Mouse (Mus musculus) cerebellum, postnatal 10 days (tissue): ENCODE measurements at regions not wholly inside any gene's neighbourhood (a gene's known extent, or its start where the extent isn't known, plus 50 kb on each side); places are given as distances from the start of the nearest gene placed in this dataset.
A peak's percentile ranks its signal among the peaks of the same experiment; 100 is the strongest.

Experiments used
- DNase-seq, 2 experiments: peaks; one replicate each; pipeline ENCODE4 v3.0.0; 2021; ENCODE audit warnings: mixed read lengths in 2 of 2

DNA sequence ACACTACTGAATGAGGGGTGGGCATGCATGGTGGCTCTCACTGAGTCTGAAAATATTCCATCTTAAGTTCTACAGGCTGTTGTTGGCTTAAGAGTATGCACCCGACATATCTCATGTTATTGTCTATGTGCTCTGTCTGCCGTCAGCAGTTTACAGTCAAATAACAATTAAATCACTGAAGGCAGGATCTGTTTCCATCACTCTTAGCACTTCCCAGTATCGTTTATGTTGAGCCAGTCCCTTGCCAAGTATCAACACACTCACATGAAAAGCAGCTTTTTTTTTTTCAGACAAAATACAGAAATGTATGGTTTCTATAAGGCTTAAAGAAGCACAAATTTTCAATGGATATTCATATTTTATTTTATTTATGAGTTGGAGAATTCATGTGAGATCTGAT lies 485.9 kb upstream of the Gm9747 start:
- no peak for DNase-seq

DNA sequence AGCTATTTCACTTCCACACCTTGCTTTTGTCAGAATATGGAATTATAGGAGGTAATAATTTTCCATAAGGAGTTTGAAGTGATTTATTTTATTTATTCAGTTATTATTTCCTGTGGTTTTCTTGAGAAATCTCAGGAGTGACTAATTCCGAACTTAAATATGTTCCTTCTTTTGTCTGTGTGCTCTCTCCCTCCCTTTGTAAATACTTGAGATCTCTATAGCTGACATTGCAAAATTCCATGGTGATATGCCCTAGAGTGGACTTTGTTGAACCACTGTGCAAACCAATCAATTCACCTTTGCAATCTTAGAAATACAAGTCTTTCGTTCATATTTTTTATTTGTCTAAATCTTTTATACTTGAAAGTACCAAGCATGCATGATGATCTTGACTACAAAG lies 478.8 kb upstream of the Gm9747 start:
- no peak for DNase-seq

DNA sequence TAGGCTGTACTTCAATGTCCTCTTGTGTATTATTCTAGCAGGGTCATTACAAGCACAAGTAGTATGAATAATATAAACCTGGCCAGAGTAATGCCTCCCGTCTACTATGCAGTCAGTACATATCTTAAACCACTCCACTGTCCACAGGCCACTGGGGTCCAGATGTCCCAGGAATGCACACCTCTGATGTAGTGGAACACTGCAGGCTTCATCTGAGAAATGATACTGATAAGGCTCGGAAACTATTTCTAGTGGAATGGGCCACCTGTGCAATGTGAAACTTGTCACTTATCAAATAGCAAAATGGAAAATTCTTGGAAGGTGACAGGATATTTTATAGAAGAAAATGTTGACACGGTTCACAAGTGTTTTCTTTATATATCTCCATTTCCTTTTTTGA lies 477.6 kb upstream of the Gm9747 start:
- no peak for DNase-seq

DNA sequence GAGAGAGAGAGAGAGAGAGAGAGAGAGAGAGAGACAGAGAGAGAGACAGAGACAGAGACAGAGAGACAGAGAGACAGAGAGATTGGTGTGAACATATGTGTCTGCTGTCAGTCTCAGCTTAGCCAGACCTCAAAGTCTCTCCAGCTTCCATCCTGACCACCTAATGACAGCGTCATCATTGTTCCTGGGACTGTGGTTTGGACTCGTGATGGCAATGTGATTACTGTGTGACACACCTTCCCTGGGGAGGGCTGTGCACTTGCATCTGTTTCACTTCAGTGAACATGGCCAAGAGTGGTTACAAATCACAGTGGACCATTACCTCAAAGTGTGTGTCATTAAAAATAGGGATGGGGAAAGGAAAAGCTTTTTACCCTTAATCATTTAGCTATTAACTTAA lies 477.2 kb upstream of the Gm9747 start:
- no peak for DNase-seq

DNA sequence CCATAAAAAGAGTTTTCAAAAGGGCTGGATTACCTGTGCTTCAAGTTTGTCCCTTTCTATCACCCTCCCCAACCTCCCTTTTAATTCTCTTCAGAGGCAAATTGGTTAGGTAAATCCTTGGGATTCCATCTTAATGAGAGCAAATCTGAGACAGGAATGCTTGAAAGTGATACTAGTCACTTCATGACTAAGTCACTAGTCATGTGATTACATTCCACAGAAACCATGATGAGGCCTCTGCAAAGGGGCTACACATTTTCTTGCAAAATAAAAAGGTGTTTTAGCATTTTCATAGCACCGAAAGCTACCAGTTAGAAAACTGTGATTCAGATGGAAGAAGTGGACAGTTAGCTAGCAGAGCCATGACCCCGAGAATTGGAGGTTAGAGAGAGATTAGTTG lies 473.0 kb upstream of the Gm9747 start:
- no peak for DNase-seq

DNA sequence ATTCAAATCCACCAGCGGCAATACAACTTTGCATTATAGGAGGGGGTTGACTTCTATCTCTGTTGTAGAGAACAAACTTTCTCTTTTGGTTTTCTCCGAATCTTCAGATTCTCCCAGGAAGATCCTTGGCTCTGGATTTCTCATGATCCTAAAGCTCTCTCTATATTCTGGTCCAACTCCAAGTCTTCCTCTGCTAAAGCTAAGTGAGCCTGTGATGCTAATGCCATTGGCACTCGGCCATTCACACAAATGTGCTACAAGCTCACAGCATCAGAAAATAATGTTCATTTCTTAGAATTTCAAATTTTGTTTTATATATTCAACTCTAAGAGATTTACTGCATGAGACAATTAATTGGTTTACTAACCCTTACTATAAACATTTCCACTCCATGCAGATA lies 461.2 kb upstream of the Gm9747 start:
- peak; percentile 28 to 48 for DNase-seq

DNA sequence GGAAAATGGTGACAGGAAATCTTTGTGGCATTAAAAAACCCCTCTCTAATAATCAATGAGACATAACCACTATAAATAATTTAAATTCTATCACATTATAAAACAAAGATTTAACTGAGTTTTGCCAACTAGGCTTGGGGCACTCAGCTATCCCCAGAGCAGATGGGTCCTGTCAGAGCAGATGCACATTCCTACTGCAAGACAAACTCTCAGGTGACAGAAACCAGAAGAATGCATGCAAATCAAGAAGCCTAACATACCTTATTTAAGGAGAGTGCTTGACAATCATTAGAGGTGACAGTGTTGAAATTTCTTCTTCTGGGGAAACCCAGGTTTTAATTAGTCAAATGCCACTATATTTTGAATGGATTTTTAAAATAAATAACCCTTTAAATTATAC lies 452.3 kb upstream of the Gm9747 start:
- DNase-seq: peak in 1 of 2 experiments; percentile 7

DNA sequence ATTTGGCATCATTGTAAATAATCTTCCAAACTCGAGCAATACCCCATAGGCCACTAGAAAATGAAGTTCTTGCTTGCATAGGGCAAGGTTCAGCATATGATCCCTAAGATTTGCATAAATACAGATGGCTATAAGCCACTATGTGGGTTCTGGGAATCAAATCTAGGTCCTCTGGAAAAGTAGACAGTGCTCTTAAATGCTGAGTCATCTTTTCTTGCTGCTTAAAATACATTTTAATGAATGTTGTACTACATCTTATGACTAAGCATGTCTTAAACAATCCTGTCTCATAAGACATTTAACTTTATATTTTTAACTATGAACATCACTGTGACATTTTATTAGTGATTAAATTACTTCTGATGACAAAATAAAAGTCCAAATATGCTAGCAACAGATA lies 448.6 kb upstream of the Gm9747 start:
- DNase-seq: no peak

DNA sequence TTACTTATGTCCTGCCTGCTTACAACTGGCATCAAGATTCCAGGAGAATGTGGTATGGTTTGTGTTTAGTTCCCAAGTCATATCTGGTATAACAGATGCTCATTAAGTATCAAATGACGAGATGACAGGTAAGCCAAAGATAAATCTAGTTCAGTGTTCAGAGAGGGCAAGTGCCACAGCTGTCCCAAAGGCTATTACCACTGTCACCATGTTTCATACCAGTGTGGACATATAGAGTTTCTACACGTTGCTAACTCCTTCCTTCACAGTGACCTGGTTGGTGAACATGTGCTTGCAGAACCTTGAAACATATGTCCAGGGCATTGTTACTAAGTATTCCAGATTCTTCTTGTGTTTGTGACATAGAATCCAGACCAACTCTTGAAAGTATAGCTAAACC lies 438.1 kb upstream of the Gm9747 start:
- no peak for DNase-seq

DNA sequence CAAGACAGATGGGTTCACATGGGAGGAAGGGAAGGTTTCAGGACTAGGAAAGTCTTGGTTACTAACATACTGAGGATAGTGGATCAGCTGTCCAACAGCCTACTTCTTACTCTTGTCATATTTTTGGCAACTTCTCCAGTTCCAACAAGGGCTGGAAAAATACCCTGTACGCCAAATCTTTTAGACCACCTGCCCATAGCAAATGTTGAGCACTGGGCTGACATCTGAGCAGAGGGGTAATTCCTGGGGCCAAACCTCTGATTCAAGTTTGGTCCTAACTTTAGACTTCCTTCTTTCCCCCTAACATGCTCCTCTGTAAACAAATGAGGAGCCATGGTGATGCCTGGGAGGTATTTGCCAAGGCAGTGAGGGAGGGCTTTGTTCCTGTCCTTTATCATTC lies 437.5 kb upstream of the Gm9747 start:
- no peak for DNase-seq

DNA sequence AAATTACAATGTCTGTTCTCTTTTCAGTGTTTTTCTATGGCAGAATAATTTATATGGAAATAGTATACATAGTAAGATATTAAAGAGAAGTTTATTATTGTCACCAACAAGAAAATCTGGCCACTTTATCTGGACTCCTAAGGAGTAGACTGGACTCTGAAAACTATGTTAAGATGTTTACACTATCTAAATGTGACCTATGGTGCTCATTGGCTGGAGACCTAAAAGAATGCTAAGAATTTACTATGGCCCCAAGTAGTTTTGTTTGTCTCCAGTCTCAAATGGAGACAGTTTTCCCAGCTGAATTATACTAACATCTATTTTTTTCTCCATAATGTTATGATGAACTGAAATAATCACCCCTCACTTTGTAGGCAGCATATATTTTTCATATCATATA lies 421.3 kb upstream of the Gm9747 start:
- no peak for DNase-seq

DNA sequence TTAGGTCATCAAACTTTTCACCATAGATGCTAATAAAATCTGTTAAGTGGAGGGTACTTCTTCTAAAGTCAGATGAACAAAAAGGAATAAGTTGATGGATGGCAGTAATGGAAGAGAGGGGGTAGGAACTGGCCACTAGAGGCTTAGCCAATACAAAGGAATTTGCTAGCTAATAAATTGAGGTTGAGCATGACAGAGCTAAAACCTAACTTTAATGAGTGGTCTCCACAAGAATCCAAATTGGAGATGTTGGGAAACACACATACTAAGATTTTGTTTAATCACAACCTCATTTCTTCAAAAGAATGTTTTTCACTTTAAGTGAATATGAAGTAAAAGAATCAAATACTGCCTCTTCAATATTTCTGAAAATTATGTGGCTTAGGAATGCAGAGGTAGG lies 414.0 kb upstream of the Gm9747 start:
- DNase-seq: no peak

DNA sequence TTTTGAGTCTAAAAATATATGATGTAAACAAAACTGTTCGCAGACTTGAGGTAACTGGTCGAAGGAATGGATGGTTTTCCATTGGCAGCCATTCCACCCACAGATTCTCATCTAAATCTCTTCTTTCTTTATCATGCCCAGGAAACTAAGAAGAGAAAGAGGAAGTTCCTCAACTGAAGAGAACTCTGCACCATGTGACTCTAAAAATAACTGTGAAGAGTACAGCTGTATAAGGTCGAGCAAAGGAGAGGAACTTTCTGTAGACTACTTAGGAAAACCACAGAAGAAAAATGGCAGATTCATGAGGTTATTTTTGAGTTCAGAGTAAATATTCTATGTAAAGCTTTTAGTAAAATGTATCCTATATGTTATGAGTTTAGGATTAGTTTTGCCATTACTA lies 390.9 kb upstream of the Gm9747 start:
- no peak for DNase-seq

DNA sequence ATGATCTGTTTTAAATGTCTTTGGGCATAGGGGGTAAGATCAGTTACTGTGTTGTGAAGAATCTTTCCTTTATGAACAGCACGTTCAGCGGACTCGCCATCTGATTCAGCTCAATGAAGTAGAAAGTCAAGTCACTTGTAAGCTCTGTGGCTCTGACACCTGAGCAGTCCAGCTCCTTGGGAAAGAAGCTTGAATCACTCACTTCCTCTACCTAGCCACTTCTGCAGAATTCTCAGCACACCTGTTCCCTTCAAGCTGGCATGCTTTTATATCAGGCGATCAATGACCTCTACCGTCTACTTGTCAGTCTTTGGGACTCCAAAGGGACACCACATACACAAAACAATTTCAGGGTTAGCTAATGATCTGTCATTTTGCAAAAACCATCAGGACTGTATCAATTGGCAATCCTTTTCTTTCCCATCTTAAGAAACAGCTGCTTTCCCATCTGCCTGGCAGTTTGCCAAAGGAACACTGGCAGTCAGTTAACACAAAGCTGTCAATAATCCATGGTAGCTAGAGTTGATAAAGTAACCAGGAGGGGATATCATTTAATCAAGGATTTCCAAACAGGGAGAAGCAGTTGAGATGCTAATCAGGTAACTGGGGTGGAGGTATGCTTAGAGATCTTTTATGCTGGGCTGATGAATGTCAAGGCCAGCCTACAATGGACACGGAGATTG lies 382.3 kb upstream of the Gm9747 start:
- peak; percentile 8 to 15 for DNase-seq

DNA sequence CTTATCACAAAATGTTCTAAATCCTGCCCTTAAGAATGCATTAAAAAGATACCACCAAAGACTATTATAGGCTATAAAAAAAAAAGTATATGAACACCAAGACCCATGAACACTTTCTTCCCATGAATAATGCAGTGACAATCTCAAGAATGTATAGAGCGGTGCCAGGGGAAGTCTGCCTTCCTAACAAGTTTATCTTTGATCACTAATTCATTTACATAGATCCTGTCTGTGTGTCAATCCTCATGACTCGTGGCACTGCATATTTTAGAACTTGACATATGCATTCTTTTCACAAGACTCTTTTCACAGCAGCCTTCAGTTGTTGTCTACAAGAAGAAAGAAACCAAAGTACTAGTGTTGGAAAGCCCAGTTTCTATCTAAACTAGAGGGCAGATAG lies 373.4 kb upstream of the Gm9747 start:
- no peak for DNase-seq

DNA sequence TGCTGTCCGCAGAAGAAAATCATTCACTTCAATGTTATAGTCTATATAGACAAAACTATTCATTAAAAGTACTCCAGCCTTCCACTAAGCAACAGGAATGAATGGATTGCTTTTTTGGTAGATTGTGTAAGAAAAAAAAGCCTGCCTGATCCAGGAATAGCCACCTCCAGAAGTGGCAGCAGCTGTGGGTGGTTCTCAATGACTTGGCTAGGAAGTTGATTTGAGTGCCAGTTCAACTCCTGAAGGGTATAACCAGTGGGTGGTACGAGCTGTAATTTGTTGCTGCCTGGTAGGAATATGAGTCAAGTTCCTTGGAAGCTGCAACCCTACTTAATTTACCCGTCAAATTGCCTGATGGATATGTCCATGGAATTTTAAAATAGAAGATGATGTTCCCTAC lies 368.3 kb upstream of the Gm9747 start:
- no peak for DNase-seq

DNA sequence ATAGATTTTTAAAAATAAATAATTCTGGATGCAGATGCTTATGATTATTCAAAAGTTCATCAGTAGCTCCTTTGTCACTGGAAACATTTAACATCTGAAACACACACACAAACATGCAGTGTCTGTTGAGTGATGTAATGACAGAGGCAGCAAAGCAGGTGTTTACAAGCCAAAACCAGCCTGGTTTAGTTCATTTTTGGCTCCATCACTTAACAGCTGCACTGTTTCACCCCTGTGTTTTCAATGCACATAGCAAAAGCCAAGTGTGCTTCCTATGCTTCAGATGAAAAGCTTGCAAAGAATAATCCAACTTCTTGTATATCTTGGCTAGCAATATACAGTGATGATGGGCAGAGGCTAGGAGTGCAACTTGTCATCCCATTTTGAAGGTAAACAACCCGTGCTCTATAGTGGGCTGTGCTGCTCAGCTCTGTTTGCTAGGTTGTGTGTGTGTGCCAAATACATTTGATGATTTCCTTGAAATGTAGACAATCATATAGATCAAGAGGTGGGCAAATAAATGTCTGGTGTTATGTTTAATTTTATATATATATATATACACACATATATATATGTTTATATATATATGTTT lies 345.9 kb upstream of the Gm9747 start:
- no peak for DNase-seq

DNA sequence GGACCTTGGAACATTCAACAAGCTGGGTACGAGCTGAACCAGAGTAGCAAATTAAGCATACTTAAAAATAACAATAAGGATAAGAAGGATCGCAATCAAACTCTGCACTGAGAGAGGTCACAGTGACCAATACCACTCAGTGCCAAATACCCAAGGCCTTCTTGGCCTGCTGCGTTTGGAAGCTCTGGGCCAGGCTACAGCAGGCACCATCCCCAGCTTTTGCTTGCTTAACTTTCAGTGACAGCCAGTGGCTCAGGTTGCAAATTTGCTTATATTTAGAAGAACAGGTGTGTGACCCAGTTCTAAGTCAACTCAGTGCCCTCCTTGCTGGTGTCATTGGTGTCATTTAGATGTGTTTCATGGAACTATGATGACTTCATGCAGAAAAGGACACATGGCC lies 335.7 kb upstream of the Gm9747 start:
- no peak for DNase-seq

DNA sequence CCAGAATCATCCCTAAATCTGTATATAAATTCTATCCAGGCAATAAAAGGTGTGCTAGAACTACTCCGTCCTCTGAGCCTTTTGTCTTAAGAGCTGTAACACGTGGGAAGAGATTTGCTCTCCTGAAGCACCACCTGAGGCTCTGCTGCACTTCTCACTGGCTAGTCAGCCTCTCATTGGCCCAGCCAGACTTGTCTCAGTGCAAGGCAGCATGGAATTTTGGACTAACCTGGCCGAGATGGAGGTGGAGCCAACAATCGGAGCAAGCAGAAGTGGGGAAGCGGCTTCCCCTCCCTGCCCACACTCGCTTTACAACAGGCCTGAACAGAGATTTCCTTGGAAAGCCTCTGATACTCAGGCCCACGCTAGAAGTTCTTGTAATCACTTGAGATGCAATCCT lies 332.1 kb upstream of the Gm9747 start:
- DNase-seq: no peak

DNA sequence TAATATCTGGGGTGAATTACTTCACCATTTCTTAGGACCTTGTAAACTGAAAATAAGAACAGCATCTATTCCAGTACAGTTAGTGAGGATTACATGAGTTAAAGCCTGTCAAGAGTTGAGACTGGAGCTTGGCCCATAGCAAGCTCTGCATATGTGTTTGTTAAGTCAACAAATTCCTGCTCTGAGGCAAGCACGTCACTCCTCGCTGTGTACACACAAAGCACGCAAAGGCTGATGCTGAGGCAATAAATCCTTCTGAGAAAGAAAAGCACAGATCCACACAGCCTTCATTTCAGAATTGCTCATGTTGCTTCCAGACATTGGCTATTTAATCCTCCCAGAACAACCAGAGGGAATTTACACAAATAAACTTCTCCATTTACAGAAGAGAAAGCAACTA lies 328.9 kb upstream of the Gm9747 start:
- DNase-seq: no peak

DNA sequence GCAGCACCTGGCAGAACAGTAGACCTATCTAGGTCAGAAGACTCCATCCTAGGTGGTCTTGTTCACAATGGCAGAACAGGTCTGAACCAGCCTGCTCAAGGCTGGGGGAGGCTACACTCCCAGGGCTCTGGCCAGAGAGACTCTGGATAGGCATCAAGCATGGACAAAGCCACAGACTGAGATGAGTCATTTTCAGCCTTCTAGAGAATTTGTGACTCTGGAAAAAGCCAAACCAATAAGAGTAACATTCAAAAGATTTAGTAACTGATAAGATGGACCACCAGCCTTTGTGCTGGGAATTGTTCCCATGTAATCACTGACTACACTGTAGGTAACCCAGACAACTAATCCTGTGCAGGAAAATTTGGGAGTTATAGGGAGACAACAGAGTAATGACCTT lies 320.3 kb upstream of the Gm9747 start:
- DNase-seq: no peak

DNA sequence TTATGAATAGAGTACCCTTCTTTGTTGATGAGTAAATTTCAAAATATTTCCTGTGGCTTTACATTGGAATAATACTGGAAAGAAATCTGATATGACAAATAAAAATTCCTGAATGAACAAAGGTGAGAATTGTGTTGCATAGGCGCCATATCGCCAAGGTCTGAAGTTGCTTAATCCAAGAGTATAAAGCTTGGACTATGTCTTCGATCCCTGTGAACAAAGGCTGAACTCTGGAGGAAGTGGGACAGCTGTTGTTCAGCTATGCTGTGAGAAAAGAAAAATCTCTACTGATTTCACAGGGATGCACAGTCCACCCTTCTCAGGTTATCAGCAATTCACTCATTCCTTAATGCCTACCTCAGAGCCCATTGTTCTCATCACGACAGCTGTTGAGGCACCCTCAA lies 319.3 kb upstream of the Gm9747 start:
- DNase-seq: no peak

DNA sequence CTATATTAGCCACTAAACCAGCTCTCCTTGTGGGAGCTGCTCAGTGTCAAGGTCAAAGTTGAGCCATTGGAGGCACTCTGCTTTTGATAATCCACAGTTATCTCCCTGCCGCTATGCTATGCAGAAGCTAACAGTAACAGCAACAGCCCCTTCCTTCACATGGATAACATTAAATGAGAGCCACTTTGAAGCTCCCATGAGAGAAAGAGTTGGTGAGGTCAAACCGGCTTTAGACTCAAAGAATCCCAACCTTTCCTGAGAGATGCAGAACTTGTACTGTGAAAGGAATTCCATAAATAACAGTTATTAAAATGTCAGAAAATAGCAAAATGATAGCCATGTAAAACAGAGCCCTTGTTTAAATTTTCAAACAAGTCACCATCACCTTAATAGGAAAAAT lies 316.1 kb upstream of the Gm9747 start:
- no peak for DNase-seq

DNA sequence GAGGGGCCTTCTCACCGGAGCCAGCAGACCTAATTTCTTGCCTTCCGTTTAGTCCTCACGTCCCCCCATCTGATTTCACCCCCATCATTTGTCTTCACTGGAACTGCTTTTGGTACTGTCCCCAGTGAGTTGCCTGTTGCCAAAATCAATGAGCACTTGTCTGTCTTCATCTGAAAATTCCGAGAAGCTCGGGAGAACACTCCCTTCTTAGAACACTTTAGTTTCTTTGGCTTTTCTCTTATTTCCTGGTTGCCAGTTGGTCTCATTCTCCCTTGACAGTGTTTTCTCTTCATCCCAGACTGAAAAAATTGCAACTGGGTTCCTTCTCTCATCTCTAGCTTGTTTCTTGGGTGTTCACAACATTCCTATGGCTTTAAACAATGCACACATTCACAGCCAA lies 305.2 kb upstream of the Gm9747 start:
- no peak for DNase-seq

DNA sequence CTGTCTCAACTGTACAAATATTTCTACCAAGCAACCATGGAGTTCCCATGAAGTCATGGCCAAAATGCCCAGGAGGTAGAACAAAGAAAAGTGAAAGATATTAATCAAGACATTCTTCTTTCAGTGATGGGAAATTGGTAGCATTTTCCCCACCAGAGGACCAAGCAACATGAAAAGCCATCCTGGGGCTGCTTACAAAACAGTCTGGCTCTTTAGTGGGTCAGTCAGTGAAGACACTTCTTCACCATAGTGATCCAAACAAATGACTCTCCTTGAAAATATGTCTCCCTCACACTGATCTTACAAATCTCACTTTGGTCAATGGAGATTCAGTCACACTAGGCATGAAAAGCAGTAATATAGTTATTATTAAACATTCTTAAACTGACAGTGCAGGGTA lies 299.8 kb upstream of the Gm9747 start:
- DNase-seq: no peak
